ENCODE assay signal across 7 mouse cellular contexts in genomic region chr4:116877729-116878321, GRCm38 (mm10). TPM values are rescaled to one million over a fixed set of nuclear protein-coding genes. Genes with fewer than 3 reads are reported as not detected.
DNase-seq lines count a peak whose midpoint lies in the region; ATAC-seq and TF ChIP-seq lines count a peak whose summit lies in the region.

No protein-coding gene starts in this region.

- 0% methylated on average over 56 of the region's 57 CpGs for WGBS in heart, embryonic 16.5 days

- TF ChIP-seq CTCF in CH12.LX (conservative IDR thresholded peaks at IDR 0.05 in 1 of 2, IDR thresholded peaks at IDR 0.05 in 1 of 2; ENCODE audit: low read depth in 2 of 2, low read length in 2 of 2): no peak

- H3K4me2 ChIP-seq in CH12.LX (ENCODE audit: insufficient read depth, low read depth, poor library complexity, severe bottlenecking): peak overlapping the region; percentile 90
- peak overlapping the region; percentile 86 for H3K4me2 ChIP-seq in heart, embryonic 16.5 days (ENCODE audit: low read depth, low read length)

- no peak for TF ChIP-seq POLR2A in CH12.LX (IDR thresholded peaks at IDR 0.05; ENCODE audit: low read depth, low read length)

- no peak for TF ChIP-seq EP300 in CH12.LX (IDR thresholded peaks at IDR 0.05; ENCODE audit: low read length)

- peaks cover 0 to 3% of the 10 kb centered on the region in 2 experiments; a peak in 2 of 4 replicates for H3K4me1 ChIP-seq in CH12.LX (ENCODE audit: control insufficient read depth in 1 of 2, insufficient read depth in 2 of 2)
- H3K4me1 ChIP-seq in heart, embryonic 16.5 days (ENCODE audit: control insufficient read depth, insufficient read depth, low read length): peaks cover 7% of the 10 kb centered on the region; the same call in 1 of the 2 replicates

- peaks cover 2% of the 10 kb centered on the region for H3K9me3 ChIP-seq in CH12.LX (replicated peaks; ENCODE audit: low read length)
- H3K9me3 ChIP-seq in heart, embryonic 16.5 days (replicated peaks; ENCODE audit: control insufficient read depth, low read length): no peaks in the 10 kb centered on the region

- ATAC-seq in heart, embryonic 16.5 days (replicated peaks; ENCODE audit: extremely low read depth, insufficient read depth, low FRiP score): peak; percentile 35

- dilution Hi-C loops in CH12.LX (cut with MboI; ENCODE audit: extremely low pct_ligation_motif_present, extremely low pct_unique_long_range_greater_than_20kb, low sequenced_read_pairs): no loop called here

- peak overlapping the region in 2 of 3 experiments; percentile 72 to 75 for H3K4me3 ChIP-seq in CH12.LX (replicated peaks in 1 of 3; ENCODE audit: low read depth in 2 of 3, low read length in 2 of 3, poor library complexity in 1 of 3)
- peak overlapping the region; percentile 90 for H3K4me3 ChIP-seq in heart, embryonic 16.5 days (ENCODE audit: low read length)

- H3K27ac ChIP-seq in CH12.LX (ENCODE audit: insufficient read depth, low read depth): no peak overlapping the region
- peak overlapping the region; percentile 80 for H3K27ac ChIP-seq in heart, embryonic 16.5 days (ENCODE audit: low read length)

- H3K79me2 ChIP-seq in CH12.LX (replicated peaks; ENCODE audit: control insufficient read depth, extremely low read depth, insufficient read depth, poor library complexity, severe bottlenecking): no peaks in the 10 kb centered on the region

- DNase-seq in CH12.LX (ENCODE audit: extremely low read depth) (no peak), R1 (ENCODE audit: low read depth, low spot score) (peak; percentile 49)
- peak; percentile 61 for DNase-seq in embryo, embryonic 9.5 days (ENCODE audit: extremely low spot score)
- DNase-seq in kidney, postnatal 36 days: peak; percentile 21 to 73
- DNase-seq in lung, postnatal 10 days: peak; percentile 10
- DNase-seq in right cerebral cortex, adult 2 months (ENCODE audit: low spot score in 2 of 2): peak; percentile 10 to 38

- H3K27me3 ChIP-seq in CH12.LX (replicated peaks): peaks cover 19% of the 10 kb centered on the region
- no peaks in the 10 kb centered on the region for H3K27me3 ChIP-seq in heart, embryonic 16.5 days (ENCODE audit: control insufficient read depth, insufficient read depth, low read length)

- no peaks in the 10 kb centered on the region for H3K36me3 ChIP-seq in CH12.LX (replicated peaks in 1 of 2; ENCODE audit: control insufficient read depth in 1 of 2, insufficient read depth in 1 of 2, low read length in 1 of 2)
- H3K36me3 ChIP-seq in heart, embryonic 16.5 days (ENCODE audit: control insufficient read depth, insufficient read depth): no peaks in the 10 kb centered on the region

- no peak for TF ChIP-seq RAD21 in CH12.LX (IDR thresholded peaks at IDR 0.05; ENCODE audit: low read depth, low read length)

- peak overlapping the region; percentile 54; the same call in 1 of the 2 replicates for H3K9ac ChIP-seq in CH12.LX (ENCODE audit: insufficient read depth, low read depth)
- peak overlapping the region; percentile 85 for H3K9ac ChIP-seq in heart, embryonic 16.5 days (ENCODE audit: low read length)

- in situ Hi-C loops in CH12.LX (cut with MboI; ENCODE audit: low pct_ligation_motif_present, low pct_unique_long_range_greater_than_20kb, low sequenced_read_pairs): no loop called here

TF ChIP-seq in CH12.LX, 34 proteins besides CTCF, POLR2A, EP300 and RAD21:
- TF ChIP-seq MXI1 (IDR thresholded peaks at IDR 0.05; ENCODE audit: low read depth, low read length): no peak
- TF ChIP-seq UBTF (IDR thresholded peaks at IDR 0.05; ENCODE audit: low read depth, low read length): 0 out of 2 replicates have a peak, but pooled peaks have one; percentile 63
- TF ChIP-seq CHD2 (IDR thresholded peaks at IDR 0.05; ENCODE audit: low read length): no peak
- TF ChIP-seq RCOR1 (conservative IDR thresholded peaks at IDR 0.05; ENCODE audit: low read depth, low read length): no peak
- no peak for TF ChIP-seq BHLHE40 (IDR thresholded peaks at IDR 0.05; ENCODE audit: low read depth, low read length)
- TF ChIP-seq POLR2AphosphoS2 (IDR thresholded peaks at IDR 0.05; ENCODE audit: low read depth, low read length): no peak
- TF ChIP-seq ZMIZ1 (IDR thresholded peaks at IDR 0.05; ENCODE audit: low read depth, low read length): no peak

RNA-seq across cellular contexts. Expression of gene Zswim5, which starts 0.6 kb away (rescaled TPM):
- total RNA-seq in CH12.LX (2012; rRNA removed) (0.92 and 1.1 TPM in 2 replicates), CH12.LX (2014; rRNA removed) (1.0 and 1.2 TPM in 2 replicates)
- polyA plus RNA-seq in CH12.LX (2012; ENCODE audit: insufficient read length, low read depth): 0.98 and 1.2 TPM in 2 replicates
- polyA plus RNA-seq in heart, embryonic 16.5 days (2015; fragmentation: Nextera tagmentation; extraction: Ambion mirVana): 0.39 and 0.42 TPM in 2 replicates

RNA-seq across cellular contexts. Expression of gene Hpdl, which starts 56.3 kb away (rescaled TPM):
- 1.2 and 1.6 TPM in 2 replicates for total RNA-seq in CH12.LX (2012; rRNA removed)
- 0.20 and 0.31 TPM in 2 replicates for total RNA-seq in CH12.LX (2014; rRNA removed)
- polyA plus RNA-seq in CH12.LX (2012; ENCODE audit: insufficient read length, low read depth): 0.59 and 0.67 TPM in 2 replicates
- polyA plus RNA-seq in heart, embryonic 16.5 days (2015; fragmentation: Nextera tagmentation; extraction: Ambion mirVana): 0.95 and 1.2 TPM in 2 replicates
